Mouse (Mus musculus) neural tube, embryonic 10.5 days (tissue): ENCODE data around the gene Shisa8.

Source experiments
- DNase-seq: peaks from one replicate; pipeline ENCODE4 v3.0.0-alpha.2; 2017; ENCODE audit warnings: low spot score; ENCODE audit errors: extremely low spot score

Shisa8 gene

DNA sequence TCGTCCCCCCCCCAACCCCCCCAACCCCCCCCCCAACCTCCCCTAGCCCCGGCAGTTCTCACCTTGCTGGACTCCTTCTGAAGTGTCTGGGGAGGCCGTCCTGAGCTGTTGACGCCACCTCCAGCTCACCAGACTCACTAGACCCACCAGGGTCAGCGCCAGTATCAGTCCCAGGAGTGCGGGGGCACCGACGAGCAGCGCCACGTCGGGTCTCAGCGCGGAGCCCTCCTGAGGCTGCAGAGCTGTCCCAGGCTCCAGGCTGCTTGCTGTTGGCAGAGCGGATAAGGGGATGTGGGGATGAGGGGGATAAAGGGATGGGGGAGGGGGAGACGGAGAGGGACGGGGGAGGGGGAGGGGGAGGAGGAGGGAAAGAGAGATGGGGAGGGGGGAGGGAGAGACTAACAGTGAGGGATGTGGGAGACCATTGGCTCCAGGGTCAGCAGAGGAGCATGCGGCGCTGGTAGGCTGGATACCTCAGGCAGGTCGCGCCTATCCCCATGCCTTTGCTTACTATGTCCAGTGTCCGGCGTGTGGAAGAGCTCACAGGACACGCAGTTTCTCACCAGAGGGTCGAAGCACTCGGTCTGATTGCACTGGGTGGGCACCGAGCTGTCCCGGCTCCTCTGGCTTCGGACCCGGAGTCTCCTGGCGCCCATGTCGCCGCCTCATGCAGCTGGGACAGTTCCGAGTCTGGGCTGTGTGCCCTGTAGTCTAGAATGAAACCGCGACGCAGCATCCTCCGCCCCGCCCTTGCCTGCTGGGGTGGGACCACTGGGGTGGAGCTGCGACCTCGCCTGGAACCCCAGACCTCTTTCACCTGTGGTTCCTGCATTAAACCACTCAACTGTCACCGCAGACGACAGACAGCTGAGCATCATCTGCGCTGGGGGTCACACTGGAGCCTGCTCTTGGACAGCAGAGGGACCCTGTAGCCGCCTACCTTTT, 11.3 kb upstream of the Shisa8 start, which contains the start of gene Tnfrsf13c:
TSS of gene Tnfrsf13c (minus strand) at position 713 of the 945 bp plus-strand sequence.
- no peak for DNase-seq

- no peak for DNase-seq
These were observed 10.6 kb upstream of the Shisa8 start for GRCm38 (mm10) chr15:82223251-82223650.

DNA sequence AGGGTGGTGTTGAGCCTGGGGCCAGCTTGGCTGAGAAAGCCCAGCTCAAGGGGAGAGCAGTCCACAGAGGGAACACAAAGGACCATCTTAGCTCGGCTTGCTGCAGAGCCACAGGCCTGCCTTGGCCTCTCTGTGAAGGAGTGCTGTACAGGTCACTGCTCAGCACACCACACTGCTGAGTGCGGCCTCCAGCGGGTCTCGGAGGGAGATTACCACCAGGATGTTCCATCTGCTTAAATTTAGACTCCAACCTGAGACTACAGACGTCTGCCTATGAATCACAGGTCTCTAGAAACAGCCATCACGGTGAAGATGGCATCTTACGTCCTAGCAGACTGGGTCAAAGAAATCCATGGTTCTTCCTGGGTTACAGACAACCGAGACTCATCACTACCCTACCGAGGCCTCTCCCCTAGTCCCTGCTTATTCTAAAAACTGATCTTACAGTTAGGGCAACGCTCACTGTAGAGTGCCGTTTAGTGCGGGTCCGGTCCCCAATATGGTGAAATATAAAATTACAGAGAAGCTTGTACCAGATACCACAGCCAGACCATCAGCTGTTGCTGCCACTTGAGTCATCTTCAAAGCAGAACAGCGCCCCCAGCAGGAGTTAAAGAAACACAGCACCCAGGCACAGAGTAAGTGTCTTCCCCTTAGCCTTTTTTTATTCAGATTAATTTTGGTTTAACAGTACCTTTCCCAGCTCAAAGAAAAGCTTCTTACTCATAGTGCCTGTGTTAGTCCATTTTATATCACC, 8.7 kb upstream of the Shisa8 start:
- DNase-seq, result no peak

GRCm38 (mm10) chr15:82220003-82220675, 7.5 kb upstream of the Shisa8 start:
- no peak for DNase-seq

DNA sequence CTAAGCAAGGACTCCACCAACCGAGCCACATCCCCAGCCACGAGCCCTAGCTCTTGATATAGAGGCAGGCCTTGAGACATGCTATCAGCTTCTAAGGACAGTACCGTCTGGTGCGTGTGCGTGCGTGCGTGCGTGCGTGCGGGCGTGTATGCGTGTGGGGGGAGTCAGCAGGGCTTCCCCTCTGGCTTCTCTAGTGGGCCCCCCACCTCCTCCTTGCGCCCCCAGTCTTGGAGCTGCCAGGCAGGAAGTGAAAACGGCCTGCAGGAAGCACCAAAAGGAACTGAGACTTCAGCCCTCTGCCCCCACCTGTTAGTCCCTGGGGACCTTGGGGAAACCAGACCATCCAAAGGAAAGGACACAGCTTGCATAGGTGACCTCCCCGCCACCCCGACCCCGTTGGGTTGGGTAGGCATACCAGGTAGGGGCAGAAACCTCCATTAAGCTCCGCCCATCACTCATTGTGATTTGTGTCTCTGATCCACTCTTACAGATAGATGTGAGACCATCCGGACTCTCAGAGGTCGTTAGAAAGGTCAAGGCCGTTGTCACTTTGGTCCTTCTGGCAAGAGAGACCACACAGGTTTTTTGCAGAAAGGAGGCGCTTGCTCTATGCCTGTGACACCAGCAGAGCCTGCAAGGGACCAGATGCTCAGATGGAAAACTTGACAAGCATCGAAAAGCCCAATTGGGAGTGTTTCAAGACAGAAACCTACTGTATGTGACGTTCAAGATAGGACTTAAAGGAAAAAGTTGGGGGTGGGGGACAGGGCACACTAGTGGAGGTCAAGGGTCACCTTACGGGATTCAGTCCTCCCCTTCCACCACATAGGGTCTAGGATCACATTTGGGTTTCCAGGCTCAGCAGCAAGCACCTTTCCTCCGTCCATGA, 6.4 kb upstream of the Shisa8 start:
- no peak for DNase-seq

- no peak for DNase-seq
These were observed 5.4 kb upstream of the Shisa8 start for GRCm38 (mm10) chr15:82217980-82218379.

DNA sequence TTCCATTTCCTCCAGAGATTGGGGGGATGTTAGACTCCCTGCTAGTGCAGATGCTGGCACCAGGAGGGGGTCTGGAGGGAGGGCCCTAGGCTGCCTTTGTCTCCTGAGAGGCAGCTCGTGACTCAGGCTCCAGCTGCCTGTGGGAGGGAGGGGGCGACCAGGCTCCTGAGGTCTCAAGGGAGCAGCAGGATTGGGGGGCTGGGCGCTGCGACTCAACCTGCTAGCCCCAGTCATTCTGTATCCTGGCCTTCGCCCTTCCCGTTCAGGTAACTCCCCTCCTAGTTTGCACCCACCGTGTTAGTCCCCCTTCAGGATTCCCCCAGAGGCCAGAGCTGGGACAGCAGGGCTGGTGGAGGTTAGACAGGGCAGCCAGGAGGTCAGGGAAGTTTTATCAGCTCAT, 4.4 kb upstream of the Shisa8 start:
- no peak for DNase-seq

DNA sequence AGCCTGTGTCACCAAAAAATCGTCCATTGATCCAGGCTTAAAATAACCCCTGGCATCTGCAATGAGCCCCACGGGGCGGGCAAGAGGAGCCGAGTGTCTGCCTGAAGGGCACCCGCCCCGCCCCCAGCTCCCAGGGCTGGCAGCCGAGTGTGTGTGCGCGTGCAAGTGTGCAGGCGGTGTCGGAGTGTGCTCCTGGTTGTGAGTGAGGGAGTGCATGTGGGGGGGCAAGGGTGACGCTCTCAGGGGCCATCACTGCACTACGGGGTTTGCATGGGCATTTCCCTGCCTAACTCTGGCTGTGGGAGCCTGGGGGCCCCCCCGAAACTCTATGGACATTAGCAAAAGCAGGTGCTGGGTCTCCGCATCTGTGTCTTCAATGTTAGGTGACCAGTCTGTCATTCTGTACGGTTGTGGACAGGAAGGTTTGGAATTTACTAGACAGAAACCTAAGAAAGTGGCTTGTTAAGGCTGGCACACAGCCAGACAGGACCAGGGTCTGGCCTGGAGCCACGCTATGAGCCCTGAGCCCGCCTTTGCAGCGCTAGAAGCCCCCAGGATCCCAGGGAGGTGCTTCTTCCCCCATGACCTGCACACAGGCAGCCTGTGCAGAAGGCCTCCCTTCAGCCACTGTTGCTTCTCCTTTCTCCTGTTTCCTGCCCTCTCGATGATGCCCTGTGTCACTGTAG, 3.7 kb upstream of the Shisa8 start:
- DNase-seq, result no peak

- no peak for DNase-seq
These were observed 2.9 kb upstream of the Shisa8 start for GRCm38 (mm10) chr15:82215332-82216046.

DNA sequence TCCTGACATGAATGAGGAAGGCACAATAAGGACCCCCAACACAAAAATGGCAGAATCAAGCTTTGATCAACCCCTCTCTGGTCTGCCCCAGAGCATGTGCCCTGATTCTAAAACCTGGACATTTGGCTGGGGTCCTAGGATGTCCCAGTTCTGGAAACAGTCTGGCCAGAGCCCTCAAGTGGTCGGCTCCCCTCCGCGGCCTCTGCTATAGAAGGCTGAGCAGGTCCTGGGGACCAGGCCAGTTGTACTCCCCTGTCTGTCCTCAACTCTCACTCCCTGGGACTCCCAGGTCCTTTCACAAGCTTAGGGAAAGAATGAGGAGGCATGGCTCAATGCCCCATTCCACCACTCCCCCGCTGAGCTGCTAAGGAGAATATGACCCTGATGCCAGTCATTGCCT, 607 bp upstream of the Shisa8 start:
- no peak for DNase-seq

GRCm38 (mm10) chr15:82211911-82212751, 484 bp downstream of the Shisa8 start:
- DNase-seq, result peak; percentile 65

DNA sequence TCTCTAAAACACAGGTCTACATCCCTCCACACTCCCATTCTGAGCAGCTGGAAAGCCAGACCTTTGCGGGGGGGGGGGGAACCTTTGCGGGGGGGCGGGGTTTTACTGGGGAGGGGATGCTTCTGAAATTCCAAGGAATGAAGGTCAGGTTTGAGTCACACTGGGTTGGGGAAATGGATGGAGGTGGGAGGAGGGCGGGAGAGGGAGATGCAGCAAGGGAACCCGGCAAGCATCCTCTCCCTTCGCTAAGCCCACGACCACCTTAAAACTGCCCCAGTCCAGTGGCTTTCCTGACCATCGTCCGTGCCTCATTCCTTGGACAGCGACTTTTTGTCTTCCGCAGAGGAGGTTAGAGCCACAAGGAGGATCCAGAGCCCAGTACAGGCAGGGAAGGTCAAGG, 1.3 kb downstream of the Shisa8 start:
- DNase-seq, result no peak

GRCm38 (mm10) chr15:82210801-82211200, 1.8 kb downstream of the Shisa8 start:
- no peak for DNase-seq

GRCm38 (mm10) chr15:82209295-82210050, 3.1 kb downstream of the Shisa8 start:
- no peak for DNase-seq

GRCm38 (mm10) chr15:82208307-82208706, 4.3 kb downstream of the Shisa8 start:
- no peak for DNase-seq

- no peak for DNase-seq
These were observed 5.0 kb downstream of the Shisa8 start for GRCm38 (mm10) chr15:82207504-82208219.

DNA sequence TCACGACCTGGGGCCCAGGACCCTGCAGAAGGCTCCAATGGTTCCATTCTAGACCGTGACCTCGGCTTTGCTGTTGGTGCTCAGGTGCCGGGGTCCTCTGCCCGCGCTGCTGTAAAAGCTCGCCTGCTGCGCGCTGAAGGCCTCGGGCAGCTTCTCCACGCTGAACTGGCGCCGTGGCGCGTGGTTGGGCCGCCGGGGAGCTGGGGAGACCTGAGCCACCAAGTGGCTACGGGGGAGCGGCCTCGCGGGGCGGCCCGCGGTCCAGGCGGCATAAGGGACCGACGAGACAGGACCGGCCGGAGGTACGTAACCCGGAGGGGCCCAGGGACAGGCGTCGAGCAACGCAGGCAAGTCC, 5.5 kb downstream of the Shisa8 start:
- DNase-seq, result no peak
